Mouse (Mus musculus): ENCODE measurements around the gene Phf5a.
"Not testable (repeated sequence)": the region's sequence is repeated elsewhere in the genome, so short reads cannot be mapped to it uniquely, and the experiment has no call there.

The Phf5a gene

DNA sequence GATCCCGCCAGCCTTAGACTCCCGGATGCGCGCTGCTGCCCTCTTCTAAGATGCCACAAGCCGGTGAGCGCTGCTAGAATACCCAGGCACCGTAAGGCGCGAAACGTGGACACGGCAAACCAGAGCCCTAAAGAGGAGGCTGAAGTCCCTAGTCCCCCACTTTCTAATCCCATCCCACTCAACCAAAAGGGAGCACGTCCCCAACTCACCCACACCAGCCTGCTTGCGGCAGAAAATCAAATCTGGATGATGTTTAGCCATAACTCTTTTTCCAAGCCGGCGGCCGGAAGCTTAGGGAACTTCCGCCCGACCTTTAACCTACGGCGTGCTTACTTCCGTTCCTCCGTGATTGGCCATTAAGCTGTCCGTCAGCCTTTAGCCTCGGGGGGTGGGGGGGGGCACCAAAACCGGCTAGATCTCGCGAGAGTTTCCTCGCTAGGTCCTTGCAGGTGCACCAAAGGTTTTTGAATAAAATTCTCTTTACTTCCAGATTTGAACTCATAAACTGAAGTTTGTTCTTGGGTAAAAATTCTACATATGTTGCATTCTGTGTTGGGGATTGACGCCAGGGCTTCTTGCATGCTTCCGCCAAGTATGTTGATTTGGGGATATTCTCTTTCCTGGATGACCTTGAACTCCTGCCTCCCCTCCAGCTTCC, at the start of gene Phf5a:
Phf5a (minus strand) TSS at position 308 of the 658 bp plus-strand sequence.
- peak; percentile 83 to 87 for DNase-seq (ENCODE audit: low spot score in 2 of 2)

DNA sequence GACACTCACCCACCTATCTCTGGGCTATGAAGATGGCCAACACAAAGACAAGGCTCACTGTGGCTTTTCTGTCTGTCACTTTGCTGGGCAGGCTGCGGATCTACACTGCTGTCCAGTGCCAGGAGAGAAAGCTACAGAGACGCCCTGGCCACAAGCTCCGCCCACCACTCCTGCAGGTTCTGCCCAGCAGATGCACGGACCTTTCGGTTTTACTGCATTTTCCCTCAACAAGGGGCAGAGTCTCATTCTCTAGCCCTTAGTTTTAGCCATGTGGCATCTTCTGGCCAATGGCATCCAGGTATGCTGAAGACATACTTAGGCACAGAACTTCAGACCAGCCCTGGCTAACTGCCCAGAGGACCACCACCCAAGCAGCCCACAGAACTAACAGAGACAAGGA, 49.5 kb upstream of the Phf5a start:
- no peak for DNase-seq (ENCODE audit: low spot score in 2 of 2)

DNA sequence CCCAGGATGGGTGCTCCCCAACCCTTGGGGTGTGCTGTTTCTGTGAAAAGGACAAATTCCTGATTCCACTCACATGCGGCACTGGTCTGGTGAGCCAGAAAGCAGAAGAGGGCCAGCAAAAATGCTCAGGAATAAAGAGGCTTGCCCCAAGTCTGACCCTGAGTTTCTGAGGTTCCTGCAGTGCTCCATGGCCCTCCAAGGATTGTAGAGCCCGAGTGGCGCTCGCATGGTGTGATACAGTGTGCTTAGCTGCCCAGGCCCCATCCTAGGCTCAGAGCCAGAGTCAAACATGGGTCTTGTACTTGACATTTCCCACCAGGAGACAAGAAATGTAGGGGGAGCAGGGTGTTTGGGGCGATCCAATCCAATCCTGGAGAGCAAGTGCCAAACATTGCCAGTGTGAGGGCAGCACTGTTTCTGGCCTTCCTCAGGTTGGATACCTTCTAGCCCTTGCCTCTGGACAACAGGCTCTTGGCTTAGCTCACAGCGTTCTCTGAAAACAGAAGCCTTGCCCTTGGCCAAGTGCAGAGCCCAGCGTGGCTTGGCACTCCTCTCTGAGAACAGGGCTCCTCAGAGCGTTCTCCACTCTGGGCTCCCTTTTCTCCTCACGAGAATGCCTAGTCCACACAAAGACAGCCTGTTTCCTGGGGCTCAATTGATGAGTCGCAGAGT, 49.0 kb upstream of the Phf5a start:
- DNase-seq (ENCODE audit: low spot score in 2 of 2) = peak in 1 of 2 experiments; percentile 50

- no peak for DNase-seq (ENCODE audit: low spot score in 2 of 2)
Observed at GRCm38 (mm10) chr15:81919062-81919461, 47.4 kb upstream of the Phf5a start.

GRCm38 (mm10) chr15:81917621-81918463, 46.1 kb upstream of the Phf5a start:
- peak; percentile 70 to 78 for DNase-seq (ENCODE audit: low spot score in 2 of 2)

DNA sequence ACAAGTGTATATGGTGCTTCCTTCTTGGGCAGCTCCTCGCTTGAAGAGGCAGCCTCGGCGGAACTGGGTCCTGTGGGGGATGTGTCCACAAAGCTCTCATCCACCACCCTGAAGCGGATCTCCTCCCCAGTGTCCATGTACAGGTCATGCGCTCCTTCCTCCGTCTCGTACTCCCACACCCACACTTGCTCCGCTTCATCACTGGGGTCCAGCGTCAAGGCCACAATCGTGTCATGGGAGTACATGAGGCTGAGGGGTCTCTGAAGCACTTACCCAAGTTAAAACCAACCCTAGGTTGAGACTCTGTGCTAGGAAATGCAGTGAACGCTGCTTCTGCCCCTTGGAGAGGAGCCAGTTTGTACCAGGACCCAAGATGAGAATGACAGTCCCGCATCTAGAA, 45.5 kb upstream of the Phf5a start:
- no peak for DNase-seq (ENCODE audit: low spot score in 2 of 2)

DNA sequence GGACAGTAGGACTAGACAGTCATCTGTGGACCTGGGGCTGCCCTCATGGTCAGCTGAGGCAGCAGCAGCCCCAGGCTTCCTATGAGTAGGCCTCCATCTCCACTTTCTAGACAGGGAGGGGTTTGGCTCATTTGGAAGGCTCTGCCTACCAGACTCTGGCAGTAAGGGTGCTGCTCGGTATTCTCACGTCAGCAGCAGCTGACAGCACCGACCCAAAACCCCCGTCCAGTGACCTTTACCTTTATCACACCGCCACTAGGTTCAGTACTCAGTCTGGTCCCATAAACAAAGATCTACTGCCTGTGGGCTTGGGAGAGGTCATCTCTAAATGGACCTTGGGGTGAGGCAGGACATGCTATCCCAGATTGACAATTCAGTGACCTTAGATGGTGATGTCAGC, 44.0 kb upstream of the Phf5a start:
- DNase-seq (ENCODE audit: low spot score in 2 of 2) = no peak

- DNase-seq (ENCODE audit: low spot score in 2 of 2) = no peak
Observed at GRCm38 (mm10) chr15:81914668-81915067, 43.0 kb upstream of the Phf5a start.

- no peak for DNase-seq (ENCODE audit: low spot score in 2 of 2)
Observed at GRCm38 (mm10) chr15:81912498-81912897, 40.8 kb upstream of the Phf5a start.

GRCm38 (mm10) chr15:81908767-81909166, 37.1 kb upstream of the Phf5a start:
- not testable (repeated sequence) for DNase-seq (ENCODE audit: low spot score in 2 of 2)

- DNase-seq (ENCODE audit: low spot score in 2 of 2) = no peak
Observed at GRCm38 (mm10) chr15:81907953-81908352, 36.2 kb upstream of the Phf5a start.

GRCm38 (mm10) chr15:81904939-81905338, 33.2 kb upstream of the Phf5a start:
- peak; percentile 78 to 85 for DNase-seq (ENCODE audit: low spot score in 2 of 2)

DNA sequence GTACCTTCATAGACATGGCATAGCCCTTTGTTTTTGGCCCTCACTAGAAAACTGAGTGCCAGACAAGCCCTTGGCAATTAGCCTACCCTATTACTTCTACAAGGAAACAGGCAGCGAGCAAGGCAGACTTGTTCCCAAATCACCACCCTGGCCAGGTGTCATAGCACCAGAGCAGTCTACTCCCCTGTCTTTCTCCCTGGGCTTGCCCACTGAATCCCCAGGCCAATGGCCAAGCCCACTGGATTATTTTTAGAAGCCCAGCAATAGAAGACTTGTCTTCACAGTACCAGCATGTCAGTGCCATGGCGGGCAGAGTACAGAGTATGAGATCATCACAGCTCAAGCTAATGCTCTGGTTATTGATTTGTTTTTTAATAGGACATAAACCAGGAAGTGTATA, 27.0 kb upstream of the Phf5a start:
- no peak for DNase-seq (ENCODE audit: low spot score in 2 of 2)

DNA sequence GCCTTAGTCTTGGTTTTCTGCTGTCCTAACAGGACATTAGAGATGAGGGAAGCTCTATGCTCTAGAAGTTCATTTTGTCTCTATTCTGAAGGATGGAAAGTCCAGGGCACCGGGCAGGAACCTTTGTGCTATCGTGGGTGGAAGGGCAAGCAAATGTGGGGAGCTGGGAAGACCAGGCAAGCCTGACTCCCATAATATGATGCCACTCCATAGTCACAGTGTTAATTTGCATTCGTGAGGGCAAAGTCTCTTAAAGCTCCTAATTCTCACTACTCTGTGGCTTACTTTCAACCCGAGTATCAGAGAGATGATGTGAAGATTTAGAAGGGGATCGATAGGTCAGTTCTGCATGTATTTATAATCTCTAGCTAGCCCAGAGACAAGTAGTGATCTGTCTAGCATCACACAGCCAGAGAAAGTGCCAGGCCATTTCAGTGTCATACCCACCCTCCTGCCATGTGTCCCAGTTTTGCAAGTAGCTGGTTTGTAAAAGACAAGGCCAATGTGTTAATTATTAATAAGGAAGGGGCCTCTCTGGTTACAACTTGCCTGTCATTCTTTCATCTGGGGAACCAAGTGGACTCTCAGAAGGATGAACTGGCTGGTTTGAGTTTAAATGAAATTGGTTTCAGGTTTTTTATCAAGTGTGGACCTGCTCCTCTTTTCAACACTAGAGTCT, 26.0 kb upstream of the Phf5a start:
- DNase-seq (ENCODE audit: low spot score in 2 of 2) = no peak

GRCm38 (mm10) chr15:81896407-81896806, 24.7 kb upstream of the Phf5a start:
- no peak for DNase-seq (ENCODE audit: low spot score in 2 of 2)

DNA sequence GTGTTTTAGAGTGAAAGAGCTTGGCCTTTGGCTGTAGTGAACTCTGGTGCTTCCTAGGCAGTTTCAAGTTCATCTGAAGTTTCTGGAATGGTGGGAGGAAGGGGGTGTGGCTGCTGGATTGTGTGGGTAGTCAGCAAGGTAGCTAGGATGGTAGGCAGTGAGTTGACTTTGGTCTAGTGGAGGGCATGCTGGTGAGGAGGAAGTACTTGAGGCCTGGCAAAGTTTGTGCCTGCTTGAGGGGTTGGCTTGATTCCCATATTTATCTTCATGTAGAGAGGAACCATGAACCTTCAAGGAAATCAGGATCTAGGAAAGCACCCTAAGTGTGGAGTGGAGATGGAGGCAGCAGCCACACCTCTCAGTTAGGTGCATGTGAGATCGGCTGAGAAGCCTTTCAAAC, 22.3 kb upstream of the Phf5a start:
- no peak for DNase-seq (ENCODE audit: low spot score in 2 of 2)

GRCm38 (mm10) chr15:81891822-81892580, 20.3 kb upstream of the Phf5a start:
- no peak for DNase-seq (ENCODE audit: low spot score in 2 of 2)

DNA sequence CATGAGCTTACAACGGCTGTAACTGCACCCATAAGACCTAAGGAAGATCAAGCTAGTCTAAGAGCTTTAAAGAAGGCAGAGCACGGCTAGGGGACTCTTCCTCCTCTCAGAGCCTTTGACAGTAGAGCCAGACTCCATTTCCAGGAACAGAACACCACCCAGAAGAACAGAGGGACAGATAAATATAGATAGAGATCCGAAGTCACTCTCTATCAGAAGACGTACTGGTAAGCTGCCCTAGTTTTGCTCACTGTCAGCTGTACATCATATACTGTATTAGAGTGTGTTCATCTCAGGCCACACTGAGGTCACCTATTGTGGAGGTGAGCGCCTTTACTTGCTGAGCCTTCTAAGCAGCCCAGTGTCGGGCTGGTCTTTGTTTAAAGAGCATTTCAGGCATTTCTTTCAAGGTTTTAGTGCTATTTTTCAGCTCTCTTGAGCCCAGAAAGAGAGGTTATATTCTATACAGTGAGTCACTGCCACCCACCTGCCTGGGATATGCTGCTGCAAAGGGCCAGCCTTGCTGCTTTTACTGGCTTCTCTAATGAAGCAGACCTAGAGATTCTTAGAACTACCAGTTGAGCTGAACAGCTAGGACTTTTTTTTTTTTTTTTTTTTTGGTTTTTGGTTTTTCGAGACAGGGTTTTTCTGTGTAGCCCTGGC, 19.6 kb upstream of the Phf5a start:
- DNase-seq (ENCODE audit: low spot score in 2 of 2) = peak; percentile 50 to 75

DNA sequence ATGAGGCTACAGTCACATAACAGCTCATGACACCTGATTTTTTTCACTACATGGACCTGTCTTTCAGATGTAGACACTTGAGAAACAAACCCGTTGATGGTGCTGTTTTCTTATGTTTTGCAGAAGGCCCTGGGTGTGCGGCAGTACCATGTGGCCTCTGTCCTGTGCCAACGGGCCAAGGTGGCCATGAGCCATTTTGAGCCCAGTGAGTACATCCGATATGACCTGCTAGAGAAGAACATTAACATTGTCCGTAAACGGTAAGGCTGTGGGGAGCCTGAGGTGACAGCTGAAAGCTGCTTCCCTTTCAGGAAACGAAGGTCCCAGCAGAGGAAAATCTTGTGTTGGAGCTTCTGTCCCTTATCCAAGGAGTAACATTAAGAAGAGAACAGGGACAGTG, 17.5 kb upstream of the Phf5a start:
- no peak for DNase-seq (ENCODE audit: low spot score in 2 of 2)

DNA sequence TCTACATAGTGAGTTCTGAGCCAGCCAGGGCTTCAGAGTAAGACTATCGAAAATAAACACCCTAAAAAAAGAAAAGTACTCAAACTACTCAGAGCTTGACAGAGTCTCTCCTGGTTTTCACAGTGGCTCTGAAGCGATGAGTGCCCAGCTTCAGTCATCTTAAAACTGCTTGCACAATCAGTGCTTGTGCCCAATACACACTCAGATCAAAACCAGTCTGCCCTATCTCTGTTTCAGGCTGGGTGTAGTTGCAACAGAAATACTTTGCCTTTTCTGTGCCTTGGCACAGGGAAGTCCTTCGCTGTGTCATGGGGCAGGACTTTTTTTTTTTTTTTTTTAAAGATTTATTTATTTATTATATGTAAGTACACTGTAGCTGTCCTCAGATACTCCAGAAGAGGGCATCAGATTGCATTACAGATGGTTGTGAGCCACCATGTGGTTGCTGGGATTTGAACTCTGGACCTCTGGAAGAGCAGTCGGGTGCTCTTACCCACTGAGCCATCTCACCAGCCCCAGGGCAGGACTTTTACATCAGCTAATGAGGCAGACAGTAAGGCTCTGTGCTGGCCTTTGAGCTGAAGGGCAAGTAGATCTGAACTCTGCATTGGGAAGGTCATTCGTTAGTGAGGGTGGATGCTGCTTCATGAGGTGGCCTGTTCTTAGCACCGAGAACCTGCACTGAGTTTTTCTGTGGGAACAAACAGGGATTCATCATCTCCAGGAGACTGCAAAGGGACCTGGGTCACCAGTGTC, 15.3 kb upstream of the Phf5a start:
- no peak for DNase-seq (ENCODE audit: low spot score in 2 of 2)
